Mouse (Mus musculus): ENCODE results near the gene Lonp1.
"Not testable (repeated sequence)": the region's sequence is repeated elsewhere in the genome, so short reads cannot be mapped to it uniquely, and the experiment has no call there.

The Lonp1 gene

GRCm38 (mm10) chr17:56625495-56625894 lies 1.2 kb downstream of the Lonp1 start:
- no peak for DNase-seq (ENCODE audit: low read depth, low spot score)

- DNase-seq (ENCODE audit: low read depth, low spot score), result no peak
Observed at GRCm38 (mm10) chr17:56617628-56618027, 9.1 kb downstream of the Lonp1 start.

GRCm38 (mm10) chr17:56616725-56617124 lies 10.0 kb downstream of the Lonp1 start:
- no peak for DNase-seq (ENCODE audit: low read depth, low spot score)

GRCm38 (mm10) chr17:56615792-56616191 lies 10.9 kb downstream of the Lonp1 start:
- no peak for DNase-seq (ENCODE audit: low read depth, low spot score)

GRCm38 (mm10) chr17:56615136-56615784 lies 11.4 kb downstream of the Lonp1 start:
- DNase-seq (ENCODE audit: low read depth, low spot score), result no peak

GRCm38 (mm10) chr17:56614391-56615135 lies 12.1 kb downstream of the Lonp1 start:
- DNase-seq (ENCODE audit: low read depth, low spot score), result no peak

GRCm38 (mm10) chr17:56613893-56614292 lies 12.8 kb downstream of the Lonp1 start:
- DNase-seq (ENCODE audit: low read depth, low spot score), result not testable (repeated sequence)

GRCm38 (mm10) chr17:56613236-56613844 lies 13.3 kb downstream of the Lonp1 start, which contains the start of gene Rpl36:
TSS of gene Rpl36 (plus strand) at chr17:56613416.
- DNase-seq (ENCODE audit: low read depth, low spot score), result peak; percentile 83

- DNase-seq (ENCODE audit: low read depth, low spot score), result not testable (repeated sequence)
Observed at GRCm38 (mm10) chr17:56612565-56612939, 14.1 kb downstream of the Lonp1 start.

GRCm38 (mm10) chr17:56611861-56612564 lies 14.7 kb downstream of the Lonp1 start:
- DNase-seq (ENCODE audit: low read depth, low spot score), result no peak

GRCm38 (mm10) chr17:56611323-56611722 lies 15.4 kb downstream of the Lonp1 start:
- no peak for DNase-seq (ENCODE audit: low read depth, low spot score)

GRCm38 (mm10) chr17:56609452-56610171 lies 17.1 kb downstream of the Lonp1 start, which contains the start of gene 2410015M20Rik:
TSS of gene 2410015M20Rik (minus strand) at chr17:56609771.
- peak; percentile 95 for DNase-seq (ENCODE audit: low read depth, low spot score)

GRCm38 (mm10) chr17:56608699-56609098 lies 18.0 kb downstream of the Lonp1 start:
- DNase-seq (ENCODE audit: low read depth, low spot score), result no peak

GRCm38 (mm10) chr17:56607521-56608062 lies 19.1 kb downstream of the Lonp1 start:
- DNase-seq (ENCODE audit: low read depth, low spot score), result no peak

GRCm38 (mm10) chr17:56605431-56605830 lies 21.3 kb downstream of the Lonp1 start:
- no peak for DNase-seq (ENCODE audit: low read depth, low spot score)

- no peak for DNase-seq (ENCODE audit: low read depth, low spot score)
Observed at GRCm38 (mm10) chr17:56604422-56604821, 22.3 kb downstream of the Lonp1 start.

- DNase-seq (ENCODE audit: low read depth, low spot score), result no peak
Observed at GRCm38 (mm10) chr17:56604070-56604380, 22.7 kb downstream of the Lonp1 start.

- DNase-seq (ENCODE audit: low read depth, low spot score), result no peak
Observed at GRCm38 (mm10) chr17:56603186-56604069, 23.3 kb downstream of the Lonp1 start.

- DNase-seq (ENCODE audit: low read depth, low spot score), result no peak
Observed at GRCm38 (mm10) chr17:56593527-56594271, 33.0 kb downstream of the Lonp1 start.
